Mouse (Mus musculus) retina, embryonic 14.5 days (tissue): ENCODE data around the gene Stom.

Experiments used
- DNase-seq: peaks from one replicate; pipeline ENCODE4 v3.0.0-alpha.2; 2015; ENCODE audit warnings: low spot score

Stom gene

GRCm38 (mm10) chr2:35318405-35318804, 18.4 kb downstream of the Stom start:
- no peak for DNase-seq

- DNase-seq = no peak
Measured at GRCm38 (mm10) chr2:35317604-35318003, 19.2 kb downstream of the Stom start.

DNA sequence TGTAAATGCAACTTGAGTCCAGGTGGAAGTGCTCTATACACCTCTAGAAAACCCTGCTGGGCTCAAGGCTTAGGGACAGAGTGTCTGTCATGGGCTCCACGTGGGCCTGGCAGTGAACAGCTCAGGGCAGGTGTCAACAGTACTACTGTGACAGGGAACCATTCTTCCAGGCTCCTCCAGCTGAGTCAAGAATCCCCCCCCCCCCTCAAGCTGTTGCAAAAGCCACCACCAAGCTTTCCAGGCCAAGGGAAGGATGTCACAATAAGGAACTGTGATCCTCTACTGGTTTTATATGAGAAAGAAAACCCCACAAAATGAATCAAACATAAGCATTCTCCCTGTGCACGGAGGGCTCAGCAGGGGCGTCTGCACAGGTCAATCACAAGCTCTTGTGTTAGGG, 22.5 kb downstream of the Stom start:
- no peak for DNase-seq

DNA sequence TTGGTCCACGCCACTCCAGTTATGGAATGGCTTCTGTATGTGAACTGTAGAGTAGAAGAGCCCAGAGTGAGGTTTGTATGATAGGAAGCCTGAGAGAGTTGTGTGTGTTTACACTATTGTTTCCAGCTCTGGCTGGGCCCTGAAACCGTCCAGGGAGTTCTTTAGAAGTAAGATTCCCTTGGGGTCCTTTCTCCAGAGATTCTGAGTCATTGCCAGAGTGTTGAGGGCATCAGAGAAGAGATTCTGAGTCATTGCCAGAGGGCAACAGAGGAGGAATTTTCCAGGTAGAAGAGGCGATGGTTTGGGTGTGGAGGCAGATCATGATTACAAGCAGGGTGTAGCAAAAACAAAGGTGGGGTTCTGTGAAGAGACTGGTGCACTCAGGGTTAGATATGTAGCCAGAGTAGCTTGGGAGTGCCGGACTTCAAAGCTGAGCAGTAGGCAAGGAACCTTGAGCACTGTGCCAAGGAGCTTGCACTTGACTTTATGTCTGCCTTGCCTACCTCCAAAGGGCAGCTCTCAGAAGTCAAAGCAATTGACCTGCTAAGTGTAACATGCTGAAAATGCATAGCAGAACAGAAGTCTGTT, 26.8 kb downstream of the Stom start:
- no peak for DNase-seq

DNA sequence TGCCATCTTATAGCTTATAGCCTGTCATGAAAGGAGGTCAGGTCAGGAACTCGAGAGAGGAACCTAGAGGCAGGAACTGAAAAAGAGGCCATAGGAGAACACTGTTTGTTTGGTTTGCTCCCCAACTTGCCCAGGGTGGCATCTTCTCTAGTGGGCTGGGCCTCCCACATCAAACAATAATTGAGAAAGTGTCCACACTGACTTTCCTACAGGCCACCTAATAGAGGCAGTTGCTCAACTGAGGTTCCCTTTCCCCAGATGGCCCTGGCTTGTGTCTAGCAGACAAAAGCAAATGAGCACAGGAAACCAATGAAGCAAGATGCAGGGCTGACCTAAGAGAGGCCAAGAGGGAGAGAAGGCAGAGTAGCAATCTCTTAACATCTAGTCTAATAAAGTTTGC, 28.6 kb downstream of the Stom start:
- no peak for DNase-seq

DNA sequence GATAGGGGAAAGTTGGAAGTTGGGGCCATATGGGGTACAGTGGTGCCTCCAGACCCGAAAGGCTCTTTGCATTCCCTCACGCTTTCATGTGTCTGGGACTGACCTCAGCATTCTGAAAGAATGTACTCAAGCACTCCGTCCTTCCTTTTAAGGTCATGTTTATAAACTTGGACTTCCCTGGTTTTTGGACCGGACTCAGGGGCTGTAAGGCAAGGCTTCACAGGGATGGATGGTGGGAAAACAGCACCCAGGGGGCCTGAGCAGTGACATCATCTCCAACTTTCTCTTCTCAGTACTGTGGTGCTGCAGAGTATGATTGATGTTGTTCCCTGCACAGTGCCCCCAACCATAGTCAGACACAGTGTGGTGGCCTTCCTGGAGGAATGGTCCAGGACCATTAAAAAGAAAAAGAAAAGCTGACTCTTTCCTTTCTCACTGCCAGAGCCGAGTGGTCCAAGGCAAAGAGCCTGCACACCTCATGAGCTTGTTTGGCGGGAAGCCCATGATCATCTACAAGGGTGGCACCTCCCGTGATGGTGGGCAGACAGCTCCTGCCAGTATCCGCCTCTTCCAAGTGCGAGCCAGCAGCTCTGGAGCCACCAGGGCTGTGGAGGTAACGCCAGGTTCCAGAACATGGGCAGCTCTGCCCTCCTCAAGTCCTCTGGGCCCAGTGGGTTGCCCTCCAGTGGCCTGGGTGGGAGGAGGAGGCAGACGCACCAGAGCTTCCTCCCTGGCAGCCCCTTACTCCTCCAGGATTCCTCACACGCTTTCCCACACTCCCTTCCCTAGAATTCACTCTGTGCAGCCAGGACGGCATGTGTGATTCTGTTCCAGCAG, 34.5 kb downstream of the Stom start:
- no peak for DNase-seq

- no peak for DNase-seq
Measured at GRCm38 (mm10) chr2:35299437-35299836, 37.3 kb downstream of the Stom start.

DNA sequence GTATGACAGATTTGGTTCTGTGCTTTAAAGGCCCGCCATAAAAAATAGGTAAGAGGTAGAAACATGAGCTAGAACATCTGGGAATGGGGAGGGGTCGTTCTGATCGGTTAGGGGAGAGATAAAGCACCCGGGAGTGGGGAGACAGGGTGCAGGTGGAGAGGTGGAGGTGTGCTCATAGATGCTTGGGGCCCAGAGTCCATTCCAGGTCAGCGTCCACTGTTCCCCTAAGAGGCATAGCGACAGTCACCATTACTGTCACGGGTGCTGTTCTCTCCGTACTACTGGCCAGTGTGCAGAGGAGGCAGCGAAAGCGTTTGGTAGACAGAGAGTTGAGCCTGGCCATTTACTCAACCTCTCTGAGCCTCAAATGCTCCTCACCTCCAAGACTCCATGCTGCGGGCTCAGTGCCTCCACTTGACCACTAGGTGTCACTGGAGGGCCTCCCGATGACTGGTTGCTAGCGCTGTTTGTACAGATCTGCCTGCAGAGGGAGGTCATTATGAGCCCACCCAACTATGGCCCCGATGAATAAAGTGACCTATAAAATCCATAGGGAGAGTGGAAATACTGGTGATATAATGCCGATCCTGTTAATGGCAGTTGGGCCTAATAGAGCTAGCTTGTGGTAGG, 39.0 kb downstream of the Stom start:
- peak; percentile 93 for DNase-seq

DNA sequence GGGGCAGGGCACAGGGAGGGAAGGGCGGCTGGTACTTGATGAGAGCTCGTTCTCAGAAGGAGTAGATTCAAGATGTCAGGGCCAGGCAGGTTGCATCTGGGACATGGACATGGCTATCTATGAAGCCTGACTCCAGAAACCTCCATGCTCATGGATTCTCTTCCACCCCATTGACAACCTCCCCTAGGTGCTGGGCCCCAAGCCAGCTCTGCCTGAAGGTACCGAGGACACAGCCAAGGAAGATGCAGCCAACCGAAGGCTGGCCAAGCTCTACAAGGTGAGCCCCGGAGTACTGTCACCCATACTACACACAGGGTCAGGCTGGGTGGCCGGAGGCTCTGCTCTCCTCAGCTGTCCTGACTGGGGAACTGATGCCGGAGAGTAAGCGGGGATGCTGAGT, 43.5 kb downstream of the Stom start:
- no peak for DNase-seq

- DNase-seq = no peak
Measured at GRCm38 (mm10) chr2:35292700-35293099, 44.1 kb downstream of the Stom start.

GRCm38 (mm10) chr2:35291856-35292255, 44.9 kb downstream of the Stom start:
- peak; percentile 76 for DNase-seq

GRCm38 (mm10) chr2:35288758-35289635, 47.8 kb downstream of the Stom start:
- peak; percentile 91 for DNase-seq

GRCm38 (mm10) chr2:35287017-35287620, 49.7 kb downstream of the Stom start:
- no peak for DNase-seq

DNA sequence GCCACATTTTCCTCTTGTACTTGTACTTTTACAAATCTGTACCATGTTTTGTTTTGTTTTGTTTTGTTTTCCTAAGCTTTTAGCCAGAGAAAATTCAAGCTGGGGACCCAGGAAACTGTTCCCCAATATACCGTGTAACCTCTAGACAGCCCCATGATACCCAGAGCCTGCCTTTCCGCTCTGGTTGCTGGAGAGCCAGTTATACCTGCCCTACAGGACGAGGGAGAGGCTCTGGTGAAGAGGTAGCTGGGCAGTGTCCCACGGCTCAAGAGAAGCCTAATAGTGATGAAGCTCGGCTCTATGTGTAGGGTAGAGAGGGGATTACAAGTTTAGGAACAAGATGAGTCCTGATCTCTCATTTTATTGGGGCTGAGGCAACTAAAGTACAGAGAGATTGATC, 51.6 kb downstream of the Stom start:
- DNase-seq = no peak

- no peak for DNase-seq
Measured at GRCm38 (mm10) chr2:35283997-35284396, 52.8 kb downstream of the Stom start.

DNA sequence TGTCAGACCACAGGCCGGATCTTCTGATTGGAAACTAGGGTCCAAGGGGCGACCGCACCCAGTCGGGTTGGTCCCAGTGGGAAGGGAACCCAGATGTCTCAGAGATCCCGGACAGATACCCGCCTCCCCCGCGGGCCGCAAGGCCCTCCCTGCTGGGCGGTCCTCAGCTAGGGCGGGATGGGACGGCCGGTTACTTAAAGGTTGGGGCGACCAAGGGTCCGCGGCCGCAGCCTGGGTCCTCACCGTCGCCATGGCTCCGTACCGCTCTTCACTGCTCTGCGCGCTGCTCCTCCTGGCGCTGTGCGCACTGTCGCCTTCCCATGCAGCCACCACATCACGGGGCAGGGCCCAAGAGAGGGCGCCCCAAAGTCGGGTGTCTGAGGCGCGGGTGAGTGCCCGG, 54.6 kb downstream of the Stom start:
- peak; percentile 24 for DNase-seq

DNA sequence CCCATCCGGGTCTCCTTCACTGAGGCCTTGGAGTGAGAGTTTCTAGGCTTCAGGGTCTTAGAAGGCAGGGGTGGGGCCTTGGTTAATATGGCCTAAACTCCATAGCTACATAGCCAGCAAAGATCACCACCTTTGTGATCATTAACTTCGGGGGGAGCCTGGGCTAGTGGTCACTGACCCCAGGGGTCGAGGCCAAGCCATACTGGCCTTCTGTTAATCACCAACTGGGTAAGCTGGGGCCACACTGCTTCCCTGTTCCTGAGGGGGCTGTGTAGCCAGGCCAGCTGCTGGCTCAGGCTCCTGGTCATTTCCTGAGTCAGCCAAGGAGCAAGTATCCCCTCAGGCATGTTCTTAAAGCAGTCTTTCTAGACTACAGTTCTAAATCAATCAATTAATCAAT, 56.8 kb downstream of the Stom start:
- no peak for DNase-seq

GRCm38 (mm10) chr2:35278371-35279210, 58.2 kb downstream of the Stom start:
- no peak for DNase-seq

GRCm38 (mm10) chr2:35277686-35278085, 59.1 kb downstream of the Stom start:
- no peak for DNase-seq

GRCm38 (mm10) chr2:35273536-35273935, 63.2 kb downstream of the Stom start:
- DNase-seq = no peak

DNA sequence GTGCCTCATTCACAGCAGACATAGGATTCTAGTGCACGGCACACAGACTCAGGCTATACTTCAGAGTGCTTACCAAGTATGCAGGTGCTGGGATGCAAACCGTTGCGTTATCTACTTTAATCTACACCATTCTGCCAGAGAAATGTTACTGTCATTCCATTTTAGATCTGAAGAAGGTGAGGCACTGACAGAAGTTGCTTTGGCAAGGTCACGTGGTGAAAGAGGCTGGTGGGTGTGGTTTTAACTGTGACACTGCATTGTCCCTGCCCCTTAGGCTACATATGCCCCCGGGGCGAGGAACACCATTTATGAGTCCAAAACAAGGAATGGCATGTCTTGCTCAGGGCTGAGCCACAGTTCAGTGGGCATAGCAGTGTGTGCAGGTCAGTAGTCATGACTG, 63.9 kb downstream of the Stom start:
- no peak for DNase-seq
